Mouse (Mus musculus) lung, adult 2 months (tissue): ENCODE measurements at regions not wholly inside any gene's neighbourhood (a gene's known extent, or its start where the extent isn't known, plus 50 kb on each side); places are given as distances from the start of the nearest gene placed in this dataset.

Experiments
- CTCF ChIP-seq: fragments of 200-500 bp; IDR thresholded peaks from 2 replicates; pipeline ENCODE4 v1.5.1; 2011; ENCODE audit warnings: mild to moderate bottlenecking, low read length, control low read depth; ENCODE audit not compliant: insufficient read depth
- POLR2A ChIP-seq: fragments of 200-500 bp; IDR thresholded peaks from 2 replicates; pipeline ENCODE4 v1.6.1; 2011; ENCODE audit warnings: low read depth, mild to moderate bottlenecking, control low read depth, low read length, borderline replicate concordance; ENCODE audit errors: extremely low read depth

GRCm38 (mm10) chr2:172809306-172809705 lies 130.8 kb downstream of the Bmp7 start:
- TF ChIP-seq POLR2A (no peak), CTCF (no peak)
